Mouse (Mus musculus) ovary, postnatal 10 days (tissue): ENCODE measurements around the gene Tlr6.

Experiments used
- DNase-seq: peaks from one replicate; pipeline ENCODE4 v3.0.0; 2022; ENCODE audit warnings: low spot score

The Tlr6 gene

GRCm38 (mm10) chr5:64959843-64960230, at the start of gene Tlr6:
TSS of gene Tlr6 (minus strand) at chr5:64960097.
- peak; percentile 26 for DNase-seq

- DNase-seq = no peak
Measured at GRCm38 (mm10) chr5:65006011-65006491, 46.2 kb upstream of the Tlr6 start.

- DNase-seq = no peak
Measured at GRCm38 (mm10) chr5:65005251-65005650, 45.4 kb upstream of the Tlr6 start.

- no peak for DNase-seq
Measured at GRCm38 (mm10) chr5:65003946-65004535, 44.1 kb upstream of the Tlr6 start.

GRCm38 (mm10) chr5:65002940-65003824, 43.3 kb upstream of the Tlr6 start:
- DNase-seq = no peak

GRCm38 (mm10) chr5:64995408-64995807, 35.5 kb upstream of the Tlr6 start:
- no peak for DNase-seq

GRCm38 (mm10) chr5:64992540-64992939, 32.6 kb upstream of the Tlr6 start:
- no peak for DNase-seq

GRCm38 (mm10) chr5:64989940-64990339, 30.0 kb upstream of the Tlr6 start:
- DNase-seq = no peak

- no peak for DNase-seq
Measured at GRCm38 (mm10) chr5:64985971-64986370, 26.1 kb upstream of the Tlr6 start.

GRCm38 (mm10) chr5:64977128-64977527, 17.2 kb upstream of the Tlr6 start:
- DNase-seq = no peak

- no peak for DNase-seq
Measured at GRCm38 (mm10) chr5:64975121-64975520, 15.2 kb upstream of the Tlr6 start.

- DNase-seq = peak; percentile 66
Measured at GRCm38 (mm10) chr5:64969861-64970771, 10.2 kb upstream of the Tlr6 start, which contains the start of gene Fam114a1. TSS of gene Fam114a1 (plus strand) at chr5:64970071.

GRCm38 (mm10) chr5:64968961-64969860, 9.3 kb upstream of the Tlr6 start:
- DNase-seq = peak; percentile 17

GRCm38 (mm10) chr5:64963735-64964134, 3.8 kb upstream of the Tlr6 start:
- DNase-seq = no peak

- DNase-seq = no peak
Measured at GRCm38 (mm10) chr5:64963271-64963670, 3.4 kb upstream of the Tlr6 start.

- no peak for DNase-seq
Measured at GRCm38 (mm10) chr5:64960857-64961391, 1.0 kb upstream of the Tlr6 start.

GRCm38 (mm10) chr5:64958991-64959842, 680 bp downstream of the Tlr6 start:
- no peak for DNase-seq

GRCm38 (mm10) chr5:64954931-64955330, 5.0 kb downstream of the Tlr6 start:
- no peak for DNase-seq

GRCm38 (mm10) chr5:64951486-64951885, 8.4 kb downstream of the Tlr6 start:
- DNase-seq = no peak

- no peak for DNase-seq
Measured at GRCm38 (mm10) chr5:64932775-64933174, 27.1 kb downstream of the Tlr6 start.
